Mouse (Mus musculus) hindbrain, embryonic 12.5 days (tissue): ENCODE results near the gene Mfsd13b. TPM values are rescaled to one million over a fixed set of nuclear protein-coding genes. Genes with fewer than 3 reads are reported as not detected.

Source experiments
- ATAC-seq: fragments of 200-750 bp; cut with Nextera tagmentation; 2 replicates; pipeline ENCODE4 v1.8.0; 2017; ENCODE audit warnings: moderate TSS enrichment; ENCODE audit not compliant: low FRiP score
- H3K27ac ChIP-seq: fragments of 300-500 bp; sonication (generic); 2 replicates; pipeline ENCODE4 v1.5.1; 2016; ENCODE audit warnings: mild to moderate bottlenecking
- H3K27me3 ChIP-seq: fragments of 300-500 bp; sonication (generic); 2 replicates; pipeline ENCODE4 v1.6.1; 2016; ENCODE audit warnings: mild to moderate bottlenecking
- H3K36me3 ChIP-seq: fragments of 300-500 bp; sonication (generic); 2 replicates; pipeline ENCODE4 v1.6.1; 2016; ENCODE audit warnings: mild to moderate bottlenecking
- H3K4me1 ChIP-seq: fragments of 300-500 bp; sonication (generic); 2 replicates; pipeline ENCODE4 v1.6.1; 2016
- H3K4me2 ChIP-seq: fragments of 300-500 bp; sonication (generic); replicated peaks from 2 replicates; pipeline ENCODE4 v1.6.1; 2016; ENCODE audit warnings: mild to moderate bottlenecking
- H3K4me3 ChIP-seq: fragments of 300-500 bp; sonication (generic); 2 replicates; pipeline ENCODE4 v1.5.1; 2016; ENCODE audit warnings: mild to moderate bottlenecking
- H3K9ac ChIP-seq: fragments of 300-500 bp; sonication (generic); 2 replicates; pipeline ENCODE4 v1.6.1; 2016; ENCODE audit warnings: mild to moderate bottlenecking, moderate library complexity
- H3K9me3 ChIP-seq: fragments of 300-500 bp; sonication (generic); replicated peaks from 2 replicates; pipeline ENCODE4 v1.6.1; 2016; ENCODE audit warnings: mild to moderate bottlenecking
- whole genome bisulfite sequencing: fragments of 180-500 bp; shearing (Covaris S2); methylation state at CpG from one replicate; pipeline ENCODE4 v1.1.7; 2016; 5-methylcytosine and 5-hydroxymethylcytosine counted together
- polyA plus RNA-seq: library from polyadenylated mRNA; unstranded; fragments of >200 nt; fragmentation: Nextera tagmentation; extraction: Ambion mirVana; gene quantifications from 2 replicates; pipeline ENCODE4 v1.2.1, GENCODE M21; 2016

Mfsd13b gene
- polyA plus RNA-seq, 1 experiment from 2014 or later: not detected

DNA sequence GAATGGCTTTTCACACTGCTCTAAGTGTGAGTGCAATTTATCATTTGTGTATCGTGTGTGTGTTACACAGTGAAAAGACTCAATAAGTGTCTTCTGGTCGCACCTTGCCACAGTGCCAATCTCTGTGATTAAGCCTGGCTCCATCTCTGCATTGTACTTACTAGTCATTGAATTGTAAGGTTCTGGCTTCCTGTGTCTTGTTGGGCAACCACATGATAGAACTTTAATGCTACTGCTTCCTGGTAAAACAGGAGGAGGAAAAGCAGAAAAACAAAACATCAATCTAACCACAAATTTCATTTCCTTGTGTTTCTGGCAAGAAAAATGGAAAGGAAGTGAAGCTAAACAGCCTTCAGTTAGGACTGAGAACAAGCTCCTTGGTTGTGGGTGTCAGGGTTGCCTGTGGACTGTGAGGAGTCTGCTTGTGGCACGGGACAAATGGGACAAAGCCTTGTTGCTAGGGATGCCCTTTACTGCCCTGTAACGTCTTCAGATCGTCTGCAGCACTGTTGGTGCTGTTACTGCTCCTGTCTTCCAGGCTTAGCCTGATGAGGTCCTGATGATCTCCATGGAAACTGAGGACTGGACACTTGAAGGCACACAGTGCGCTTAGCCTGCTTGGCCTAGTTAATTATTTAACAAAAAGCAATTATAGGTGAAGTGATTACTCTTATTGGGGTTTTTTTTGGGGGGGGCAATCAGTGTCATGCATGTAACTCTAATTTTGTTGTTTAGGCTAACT is 77.3 kb downstream of the Mfsd13b start:
- no peaks in the 10 kb centered on the region for H3K9me3 ChIP-seq
- peaks cover 43% of the 10 kb centered on the region for H3K36me3 ChIP-seq
- H3K4me2 ChIP-seq: no peak overlapping the region
- ATAC-seq: no peak
- no peaks in the 10 kb centered on the region for H3K27me3 ChIP-seq
- no peak overlapping the region for H3K27ac ChIP-seq
- H3K4me1 ChIP-seq: no peaks in the 10 kb centered on the region
- no peak overlapping the region for H3K9ac ChIP-seq
- WGBS: 63% methylated on average over 6 of the region's 6 CpGs
- no peak overlapping the region for H3K4me3 ChIP-seq

DNA sequence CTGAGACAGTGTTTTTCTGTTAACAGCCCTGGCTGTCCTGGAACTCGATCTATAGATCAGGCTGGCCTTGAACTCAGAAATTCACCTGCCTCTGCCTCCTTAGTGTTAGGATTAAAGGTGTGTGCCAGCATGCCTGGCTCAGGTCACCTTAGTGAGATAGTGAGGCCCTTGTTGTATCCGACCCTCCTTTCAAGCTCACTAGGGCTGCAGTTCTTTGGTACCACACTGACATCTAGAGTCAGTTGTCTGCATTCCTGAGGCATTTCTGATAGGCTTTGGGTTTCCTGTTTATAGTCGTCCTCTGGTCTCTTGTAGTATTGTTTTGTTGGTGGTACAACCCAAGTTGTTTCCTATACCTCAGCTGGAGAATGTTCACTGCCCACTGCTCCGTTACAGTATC is 82.0 kb downstream of the Mfsd13b start:
- Histone ChIP-seq H3K27ac (no peak overlapping the region), H3K27me3 (no peaks in the 10 kb centered on the region), H3K9me3 (no peaks in the 10 kb centered on the region), H3K4me2 (no peak overlapping the region), H3K4me3 (no peak overlapping the region), H3K4me1 (no peaks in the 10 kb centered on the region), H3K9ac (no peak overlapping the region), H3K36me3 (peaks cover 23% of the 10 kb centered on the region)
- WGBS: 70% methylated on average over 4 of the region's 4 CpGs
- no peak for ATAC-seq

Other genes with a start within 250 kb of the Mfsd13b start
- 1.4 and 1.7 TPM in 2 replicates for gene Vwa3a, start 243.2 kb upstream of the Mfsd13b start, polyA plus RNA-seq
- not detected in 2 replicates for gene Gm5737, start 170.1 kb upstream of the Mfsd13b start, polyA plus RNA-seq
- gene Eef2k, start 139.7 kb upstream of the Mfsd13b start, polyA plus RNA-seq: 32.5 and 34.8 TPM in 2 replicates
- gene Polr3e, start 64.8 kb upstream of the Mfsd13b start, polyA plus RNA-seq: 29.2 and 29.8 TPM in 2 replicates
- 19.0 and 19.7 TPM in 2 replicates for gene Cdr2, start 197 bp upstream of the Mfsd13b start, polyA plus RNA-seq
- gene Mettl9, start 51.9 kb downstream of the Mfsd13b start, polyA plus RNA-seq: 232 and 238 TPM in 2 replicates
- gene Igsf6, start 92.1 kb downstream of the Mfsd13b start, polyA plus RNA-seq: 0.88 and 1.3 TPM in 2 replicates
- gene Otoa, start 99.1 kb downstream of the Mfsd13b start, polyA plus RNA-seq: 0.56 and 2.3 TPM in 2 replicates